Mouse (Mus musculus) intestine, embryonic 14.5 days (tissue): ENCODE results near the gene E130114P18Rik. TPM values are rescaled to one million over a fixed set of nuclear protein-coding genes. Genes with fewer than 3 reads are reported as not detected.

Experiments used
- ATAC-seq: fragments of 200-750 bp; cut with Nextera tagmentation; replicated peaks from 2 replicates; pipeline ENCODE4 v1.8.0; 2017; ENCODE audit warnings: low read depth, moderate number of reproducible peaks, moderate TSS enrichment, moderate library complexity; ENCODE audit not compliant: low FRiP score, low TSS enrichment
- DNase-seq: peaks from one replicate; pipeline ENCODE4 v3.0.0-alpha.2; 2018; ENCODE audit warnings: low spot score
- H3K27ac ChIP-seq: fragments of 300-500 bp; sonication (generic); 2 replicates; pipeline ENCODE4 v1.5.1; 2014; ENCODE audit warnings: low read depth, mild to moderate bottlenecking, control low read depth
- H3K27me3 ChIP-seq: fragments of 300-500 bp; sonication (generic); replicated peaks from 2 replicates; pipeline ENCODE4 v1.6.1; 2014; ENCODE audit warnings: low read length, control low read depth; ENCODE audit not compliant: control insufficient read depth, insufficient read depth
- H3K36me3 ChIP-seq: fragments of 300-500 bp; sonication (generic); 2 replicates; pipeline ENCODE4 v1.6.1; 2014; ENCODE audit warnings: low read length, control low read depth; ENCODE audit not compliant: control insufficient read depth, insufficient read depth
- H3K4me1 ChIP-seq: fragments of 300-500 bp; sonication (generic); replicated peaks from 2 replicates; pipeline ENCODE4 v1.6.1; 2014; ENCODE audit warnings: low read length, control low read depth, mixed read lengths; ENCODE audit not compliant: control insufficient read depth, insufficient read depth
- H3K4me2 ChIP-seq: fragments of 300-500 bp; sonication (generic); 2 replicates; pipeline ENCODE4 v1.6.1; 2014; ENCODE audit warnings: low read length
- H3K4me3 ChIP-seq: fragments of 300-500 bp; sonication (generic); 2 replicates; pipeline ENCODE4 v1.5.1; 2014; ENCODE audit warnings: low read depth, low read length, control low read depth, mixed read lengths
- H3K9ac ChIP-seq: fragments of 300-500 bp; sonication (generic); 2 replicates; pipeline ENCODE4 v1.6.1; 2014; ENCODE audit warnings: mild to moderate bottlenecking, low read length
- H3K9me3 ChIP-seq: fragments of 300-500 bp; sonication (generic); 2 replicates; pipeline ENCODE4 v1.6.1; 2016; ENCODE audit warnings: low read length, control low read depth; ENCODE audit not compliant: control insufficient read depth
- WGBS: fragments of 180-500 bp; shearing (Covaris S2); extraction: QIAGEN DNeasy Blood & Tissue Kit; methylation state at CpG from one replicate; pipeline ENCODE4 v1.1.7; 2014; 5-methylcytosine and 5-hydroxymethylcytosine counted together
- polyA plus RNA-seq: library from polyadenylated mRNA; unstranded; fragments of >200 nt; fragmentation: Nextera tagmentation; extraction: Ambion mirVana; gene quantifications from 2 replicates; pipeline ENCODE4 v1.2.1, GENCODE M21; 2014

The E130114P18Rik gene
- polyA plus RNA-seq, 1 experiment from 2014 or later: 5.2 TPM

GRCm38 (mm10) chr4:97723374-97723773, 54.5 kb downstream of the E130114P18Rik start:
- H3K4me3 ChIP-seq: no peak overlapping the region
- H3K9ac ChIP-seq: no peak overlapping the region
- no peaks in the 10 kb centered on the region for H3K4me1 ChIP-seq
- no peak overlapping the region for H3K27ac ChIP-seq
- H3K27me3 ChIP-seq: no peaks in the 10 kb centered on the region
- H3K9me3 ChIP-seq: no peaks in the 10 kb centered on the region
- no peak for DNase-seq
- 76% methylated on average over 6 of the region's 6 CpGs for WGBS
- H3K4me2 ChIP-seq: no peak overlapping the region
- H3K36me3 ChIP-seq: no peaks in the 10 kb centered on the region
- ATAC-seq: no peak

GRCm38 (mm10) chr4:97722666-97723065, 55.2 kb downstream of the E130114P18Rik start:
- no peak for ATAC-seq
- H3K27me3 ChIP-seq: no peaks in the 10 kb centered on the region
- H3K4me1 ChIP-seq: no peaks in the 10 kb centered on the region
- H3K4me3 ChIP-seq: no peak overlapping the region
- no peaks in the 10 kb centered on the region for H3K36me3 ChIP-seq
- WGBS: 78% methylated on average over 10 of the region's 10 CpGs
- H3K27ac ChIP-seq: no peak overlapping the region
- no peak overlapping the region for H3K9ac ChIP-seq
- DNase-seq: no peak
- no peak overlapping the region for H3K4me2 ChIP-seq
- H3K9me3 ChIP-seq: no peaks in the 10 kb centered on the region

GRCm38 (mm10) chr4:97714616-97715015, 63.3 kb downstream of the E130114P18Rik start:
- 0 out of 2 replicates have a peak, but pooled peaks cover 1% of the 10 kb centered on the region for H3K4me1 ChIP-seq
- ATAC-seq (no peak), DNase-seq (no peak)
- no peaks in the 10 kb centered on the region for H3K9me3 ChIP-seq
- no peaks in the 10 kb centered on the region for H3K27me3 ChIP-seq
- H3K4me3 ChIP-seq: no peak overlapping the region
- H3K27ac ChIP-seq: no peak overlapping the region
- no peak overlapping the region for H3K4me2 ChIP-seq
- WGBS: 70% methylated on average over 6 of the region's 6 CpGs
- H3K9ac ChIP-seq: no peak overlapping the region
- no peaks in the 10 kb centered on the region for H3K36me3 ChIP-seq

- 0 out of 2 replicates have a peak, but pooled peaks cover 3% of the 10 kb centered on the region for H3K4me1 ChIP-seq
- no peak overlapping the region for H3K27ac ChIP-seq
- H3K36me3 ChIP-seq: no peaks in the 10 kb centered on the region
- 88% methylated on average over 6 of the region's 6 CpGs for WGBS
- DNase-seq: no peak
- H3K27me3 ChIP-seq: no peaks in the 10 kb centered on the region
- H3K4me2 ChIP-seq: no peak overlapping the region
- no peak for ATAC-seq
- H3K9ac ChIP-seq: no peak overlapping the region
- H3K4me3 ChIP-seq: no peak overlapping the region
- H3K9me3 ChIP-seq: no peaks in the 10 kb centered on the region
These were observed 63.7 kb downstream of the E130114P18Rik start for GRCm38 (mm10) chr4:97714101-97714615.

- ATAC-seq (no peak), DNase-seq (no peak)
These were observed 65.3 kb downstream of the E130114P18Rik start for GRCm38 (mm10) chr4:97712547-97712946.

GRCm38 (mm10) chr4:97710048-97710765, 67.7 kb downstream of the E130114P18Rik start:
- 46% methylated on average over 9 of the region's 9 CpGs for WGBS
- no peak overlapping the region for H3K9ac ChIP-seq
- H3K4me2 ChIP-seq: no peak overlapping the region

More at GRCm38 (mm10) chr4:97712547-97712946, 65.3 kb downstream of the E130114P18Rik start:
- Histone ChIP-seq H3K4me2 (no peak overlapping the region), H3K27ac (no peak overlapping the region), H3K27me3 (no peaks in the 10 kb centered on the region), H3K4me1 (peaks cover 6% of the 10 kb centered on the region; the same call in 1 of the 2 replicates), H3K9me3 (no peaks in the 10 kb centered on the region), H3K36me3 (no peaks in the 10 kb centered on the region), H3K4me3 (no peak overlapping the region), H3K9ac (no peak overlapping the region)
- 0% methylated on average over 1 of the region's 1 CpGs for WGBS

GRCm38 (mm10) chr4:97707373-97708152, 70.3 kb downstream of the E130114P18Rik start:
- no peaks in the 10 kb centered on the region for H3K9me3 ChIP-seq
- peak overlapping the region; percentile 36 for H3K4me2 ChIP-seq
- peaks cover 8% of the 10 kb centered on the region; the same call in 1 of the 2 replicates for H3K4me1 ChIP-seq
- H3K9ac ChIP-seq: no peak overlapping the region
- 0 out of 2 replicates have a peak, but pooled peaks have one; percentile 66 for ATAC-seq
- 0 out of 2 replicates have a peak overlapping the region, but pooled peaks have one; percentile 8 for H3K4me3 ChIP-seq
- H3K27me3 ChIP-seq: no peaks in the 10 kb centered on the region
- no peak overlapping the region for H3K27ac ChIP-seq
- 47% methylated on average over 22 of the region's 22 CpGs for WGBS
- no peaks in the 10 kb centered on the region for H3K36me3 ChIP-seq
- DNase-seq: peak; percentile 59

More at GRCm38 (mm10) chr4:97710048-97710765, 67.7 kb downstream of the E130114P18Rik start:
- ATAC-seq (no peak), DNase-seq (no peak)
- Histone ChIP-seq H3K4me1 (peaks cover 8% of the 10 kb centered on the region; the same call in 1 of the 2 replicates), H3K27ac (no peak overlapping the region), H3K36me3 (no peaks in the 10 kb centered on the region), H3K27me3 (no peaks in the 10 kb centered on the region), H3K9me3 (no peaks in the 10 kb centered on the region), H3K4me3 (no peak overlapping the region)

- H3K27me3 ChIP-seq: no peaks in the 10 kb centered on the region
- WGBS: 66% methylated on average over 7 of the region's 7 CpGs
- H3K36me3 ChIP-seq: no peaks in the 10 kb centered on the region
- H3K4me2 ChIP-seq: no peak overlapping the region
- DNase-seq (no peak), ATAC-seq (no peak)
- no peak overlapping the region for H3K27ac ChIP-seq
- no peak overlapping the region for H3K9ac ChIP-seq
- H3K4me1 ChIP-seq: 0 out of 2 replicates have a peak, but pooled peaks cover 2% of the 10 kb centered on the region
- no peak overlapping the region for H3K4me3 ChIP-seq
- no peaks in the 10 kb centered on the region for H3K9me3 ChIP-seq
These were observed 80.9 kb downstream of the E130114P18Rik start for GRCm38 (mm10) chr4:97696684-97697615.
